Mouse (Mus musculus): ENCODE measurements at regions not wholly inside any gene's neighbourhood (a gene's known extent, or its start where the extent isn't known, plus 50 kb on each side); places are given as distances from the start of the nearest gene placed in this dataset.

GRCm38 (mm10) chr5:45027876-45028275 lies 228.4 kb upstream of the Ldb2 start:
- TF ChIP-seq CTCF (IDR thresholded peaks at IDR 0.05; ENCODE audit: low read depth, low read length) = no peak
- TF ChIP-seq POLR2A (IDR thresholded peaks at IDR 0.05; ENCODE audit: borderline replicate concordance, low read depth, low read length) = no peak
